Mouse (Mus musculus): ENCODE data around the gene Apmap.
"Not testable (repeated sequence)": the region's sequence is repeated elsewhere in the genome, so short reads cannot be mapped to it uniquely, and the experiment has no call there.

Apmap gene

DNA sequence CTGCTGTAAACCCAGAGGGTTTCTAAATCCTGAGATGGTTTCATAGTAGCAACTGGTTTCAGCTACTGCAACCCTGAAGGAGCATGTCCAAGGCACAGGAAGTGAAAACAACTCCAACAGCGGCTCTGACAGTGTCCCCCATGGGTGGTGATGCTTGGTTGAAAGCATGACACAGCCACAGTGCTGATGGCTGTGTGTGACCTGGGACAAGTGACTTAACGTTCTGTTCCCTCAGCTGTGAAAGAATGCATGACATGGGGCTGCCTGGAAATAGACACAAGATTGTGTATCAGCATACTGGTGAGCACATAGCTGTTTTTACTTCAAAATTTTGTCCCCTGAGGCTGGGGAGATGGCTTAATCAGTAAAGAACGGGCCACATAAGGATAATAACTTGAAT, 13.3 kb upstream of the Apmap start:
- no peak for DNase-seq (ENCODE audit: low read depth, low spot score)

- DNase-seq (ENCODE audit: low read depth, low spot score) = no peak
Observed at GRCm38 (mm10) chr2:150610097-150610496, 1.7 kb upstream of the Apmap start.

- peak; percentile 83 for DNase-seq (ENCODE audit: low read depth, low spot score)
Observed at GRCm38 (mm10) chr2:150608872-150609560, 649 bp upstream of the Apmap start.

- DNase-seq (ENCODE audit: low read depth, low spot score) = no peak
Observed at GRCm38 (mm10) chr2:150607086-150607485, 1.3 kb downstream of the Apmap start.

GRCm38 (mm10) chr2:150604802-150605201, 3.6 kb downstream of the Apmap start:
- no peak for DNase-seq (ENCODE audit: low read depth, low spot score)

- no peak for DNase-seq (ENCODE audit: low read depth, low spot score)
Observed at GRCm38 (mm10) chr2:150602166-150602565, 6.2 kb downstream of the Apmap start.

GRCm38 (mm10) chr2:150600263-150600662, 8.1 kb downstream of the Apmap start:
- no peak for DNase-seq (ENCODE audit: low read depth, low spot score)

DNA sequence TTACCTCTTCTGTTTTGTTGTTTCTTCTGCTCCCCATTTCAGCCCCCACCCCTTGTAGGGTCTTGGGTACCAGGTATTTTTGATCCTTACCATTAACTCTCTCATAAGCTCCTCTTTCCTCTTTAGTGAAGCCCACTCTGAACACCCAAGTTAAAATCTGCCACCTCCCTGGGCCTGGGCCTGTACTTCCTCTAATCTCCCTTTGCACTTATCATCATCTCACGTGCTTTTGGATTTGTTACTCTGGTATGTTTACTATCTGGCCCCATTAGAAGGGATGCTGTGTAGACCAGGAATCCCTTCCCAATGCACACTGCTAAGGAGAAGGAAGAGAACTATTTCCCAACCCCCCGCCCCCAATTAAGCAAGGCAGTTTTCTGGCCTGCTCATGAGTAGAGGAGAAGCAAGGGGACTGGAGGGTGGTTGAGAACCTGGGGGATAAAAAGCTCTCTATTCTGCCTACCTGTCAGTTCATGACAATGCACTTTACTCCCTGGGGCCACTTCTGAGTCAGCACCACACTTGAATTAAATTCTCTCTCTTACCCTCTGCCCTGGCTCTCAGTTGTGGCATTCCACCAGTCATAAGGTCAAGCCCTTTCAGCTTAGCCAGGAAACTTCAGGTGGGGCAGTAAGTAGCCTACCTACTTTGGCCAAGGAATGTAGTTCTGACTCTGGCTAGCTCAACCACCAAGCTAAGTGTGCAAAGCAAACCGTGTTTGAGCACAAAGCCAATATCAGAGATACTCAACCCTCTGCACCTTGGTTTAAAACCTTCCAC, 12.8 kb downstream of the Apmap start:
- DNase-seq (ENCODE audit: low read depth, low spot score) = no peak

GRCm38 (mm10) chr2:150589076-150589475, 19.3 kb downstream of the Apmap start:
- no peak for DNase-seq (ENCODE audit: low read depth, low spot score)

DNA sequence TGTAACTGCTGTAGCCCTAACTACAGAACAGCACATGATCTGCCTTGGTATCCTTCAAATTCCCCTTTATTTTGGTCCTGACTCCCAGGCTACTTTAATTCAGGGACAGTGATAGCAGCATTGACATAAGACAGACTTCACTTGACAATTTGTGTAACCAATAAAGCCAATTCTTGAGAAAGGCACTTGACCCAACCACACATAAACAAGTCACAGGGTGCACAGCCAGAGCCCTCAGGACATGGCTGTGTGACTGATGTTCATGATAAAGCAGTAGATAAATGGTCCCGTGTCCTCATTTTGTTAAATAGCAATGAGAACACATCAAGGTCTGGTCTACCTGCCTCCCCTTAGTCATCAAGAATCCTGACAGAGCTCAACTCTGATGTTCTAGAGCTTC, 28.7 kb downstream of the Apmap start:
- DNase-seq (ENCODE audit: low read depth, low spot score) = no peak

- no peak for DNase-seq (ENCODE audit: low read depth, low spot score)
Observed at GRCm38 (mm10) chr2:150578603-150579002, 29.8 kb downstream of the Apmap start.

DNA sequence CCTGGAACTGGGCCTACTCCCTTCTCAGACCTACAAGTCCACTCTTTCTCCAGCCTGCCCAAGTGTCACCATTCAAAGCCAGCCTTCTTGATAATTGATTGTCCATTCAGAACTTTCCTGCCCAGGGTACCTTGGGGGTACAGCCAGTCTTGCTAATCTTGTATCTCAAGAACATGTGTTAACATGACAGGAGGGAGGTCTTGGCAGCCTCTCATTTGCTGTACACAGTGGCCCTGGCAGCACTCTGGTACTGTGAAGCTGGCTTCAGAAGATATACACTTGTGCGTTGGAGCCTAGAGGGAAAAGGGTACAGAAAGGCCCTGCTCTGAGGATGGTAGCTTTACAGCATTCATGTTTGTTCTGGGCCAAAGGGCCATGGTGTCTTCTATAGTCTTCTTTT, 32.1 kb downstream of the Apmap start:
- DNase-seq (ENCODE audit: low read depth, low spot score) = no peak

- DNase-seq (ENCODE audit: low read depth, low spot score) = no peak
Observed at GRCm38 (mm10) chr2:150572463-150572862, 35.9 kb downstream of the Apmap start.

DNA sequence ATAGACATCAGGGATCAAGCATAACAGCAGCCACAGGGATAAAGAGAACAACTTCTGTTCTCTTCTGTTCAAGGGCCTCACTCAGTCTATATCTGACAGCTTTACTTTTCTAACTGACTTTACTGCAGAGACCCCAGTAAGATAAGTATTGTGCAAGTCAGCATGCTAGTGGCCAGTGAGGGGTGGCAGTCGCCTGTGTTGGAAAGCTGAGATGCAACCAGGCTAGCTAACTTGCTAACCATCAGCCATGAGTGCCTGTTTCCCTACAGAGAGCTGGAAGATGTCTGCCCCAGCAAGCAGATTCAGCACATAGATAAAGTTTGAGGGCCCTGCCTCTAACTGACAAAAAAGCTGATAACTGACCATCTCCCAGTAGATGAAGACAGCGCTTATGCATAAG, 37.6 kb downstream of the Apmap start:
- DNase-seq (ENCODE audit: low read depth, low spot score) = no peak

- DNase-seq (ENCODE audit: low read depth, low spot score) = no peak
Observed at GRCm38 (mm10) chr2:150569847-150570590, 38.3 kb downstream of the Apmap start, which contains the start of gene Cst7. Gene Cst7, plus strand, starts transcription at chr2:150570415.

GRCm38 (mm10) chr2:150567051-150567450, 41.3 kb downstream of the Apmap start:
- no peak for DNase-seq (ENCODE audit: low read depth, low spot score)

- DNase-seq (ENCODE audit: low read depth, low spot score) = peak; percentile 21
Observed at GRCm38 (mm10) chr2:150558568-150558967, 49.8 kb downstream of the Apmap start.

GRCm38 (mm10) chr2:150549576-150549975, 58.8 kb downstream of the Apmap start:
- not testable (repeated sequence) for DNase-seq (ENCODE audit: low read depth, low spot score)

Data from mesoderm, embryonic 11.5 days (tissue).